Mouse (Mus musculus) MEL (cell line): ENCODE measurements around the gene Sh2d3c. TPM values are rescaled to one million over a fixed set of nuclear protein-coding genes. Genes with fewer than 3 reads are reported as not detected.
A peak's percentile ranks its signal among the peaks of the same experiment; 100 is the strongest.

ENCODE experiments used
- DNase-seq: peaks from one replicate; pipeline ENCODE4 v3.0.0; 2011; ENCODE audit warnings: low read depth, low spot score
- H3K27ac ChIP-seq: 2 replicates; pipeline ENCODE4 v1.5.1; 2012; ENCODE audit warnings: low read depth, mild to moderate bottlenecking, control low read depth, low read length, moderate library complexity; ENCODE audit not compliant: control insufficient read depth
- H3K27me3 ChIP-seq, 2 experiments: fragments of 150-350 bp in 1 of 2; sonication (generic) in 1 of 2; 2 replicates each; pipeline ENCODE4 v1.6.1; 2012; ENCODE audit warnings: low read length in 2 of 2, mild to moderate bottlenecking in 2 of 2, improper control_type of control experiment in 1 of 2, moderate library complexity in 1 of 2; ENCODE audit not compliant: insufficient read depth in 2 of 2, control insufficient read depth in 1 of 2
- H3K36me3 ChIP-seq, 2 experiments: 2 replicates each; pipeline ENCODE4 v1.6.1; 2012 to 2014; ENCODE audit warnings: low read length in 2 of 2, improper control_type of control experiment in 1 of 2, inconsistent platforms in 1 of 2, mild to moderate bottlenecking in 1 of 2; ENCODE audit not compliant: insufficient read depth in 2 of 2, control insufficient read depth in 1 of 2
- H3K4me1 ChIP-seq, 2 experiments: fragments of 150-350 bp in 1 of 2; sonication (generic) in 1 of 2; 2 replicates each; pipeline ENCODE4 v1.6.1; 2012; ENCODE audit warnings: low read length in 2 of 2, improper control_type of control experiment in 1 of 2, mild to moderate bottlenecking in 1 of 2; ENCODE audit not compliant: insufficient read depth in 2 of 2, control insufficient read depth in 1 of 2
- H3K4me3 ChIP-seq, 2 experiments: fragments of 150-350 bp in 1 of 2; sonication (generic) in 1 of 2; 2 replicates each; pipeline ENCODE4 v1.5.1; 2012; ENCODE audit warnings: low read depth in 2 of 2, low read length in 2 of 2, mild to moderate bottlenecking in 2 of 2, moderate library complexity in 2 of 2, control low read depth in 1 of 2, improper control_type of control experiment in 1 of 2; ENCODE audit not compliant: control insufficient read depth in 1 of 2, insufficient read depth in 1 of 2
- H3K79me2 ChIP-seq: 2 replicates; pipeline ENCODE4 v1.6.1; 2012; ENCODE audit warnings: mild to moderate bottlenecking, low read length, moderate library complexity; ENCODE audit not compliant: control insufficient read depth, poor library complexity, insufficient read depth
- H3K9ac ChIP-seq: 2 replicates; pipeline ENCODE4 v1.6.1; 2012; ENCODE audit warnings: low read depth, mild to moderate bottlenecking, control low read depth, low read length, moderate library complexity; ENCODE audit not compliant: control insufficient read depth, poor library complexity, severe bottlenecking
- H3K9me3 ChIP-seq: fragments of 150-350 bp; sonication (generic); replicated peaks from 2 replicates; pipeline ENCODE4 v1.6.1; 2012; ENCODE audit warnings: mild to moderate bottlenecking, low read length, improper control_type of control experiment, moderate library complexity; ENCODE audit not compliant: insufficient read depth
- BHLHE40 ChIP-seq: IDR thresholded peaks from 2 replicates; pipeline ENCODE4 v1.6.1; 2012; ENCODE audit warnings: low read depth, mild to moderate bottlenecking, inconsistent platforms, low read length, improper control_type of control experiment, borderline replicate concordance
- CHD1 ChIP-seq: IDR thresholded peaks from 2 replicates; pipeline ENCODE4 v1.6.1; 2012; ENCODE audit warnings: low read depth, mild to moderate bottlenecking, inconsistent platforms, low read length, improper control_type of control experiment
- CHD2 ChIP-seq: IDR thresholded peaks from 2 replicates; pipeline ENCODE4 v1.6.1; 2011; ENCODE audit warnings: low read length, improper control_type of control experiment
- CTCF ChIP-seq, 3 experiments: IDR thresholded peaks in 2 of 3; conservative IDR thresholded peaks in 1 of 3; 2 replicates each; pipeline ENCODE4 v1.5.1; 2011 to 2012; ENCODE audit warnings: low read length in 3 of 3, low read depth in 2 of 3, mild to moderate bottlenecking in 2 of 3, improper control_type of control experiment in 1 of 3, inconsistent platforms in 1 of 3, mixed read lengths in 1 of 3, moderate library complexity in 1 of 3; ENCODE audit not compliant: control insufficient read depth in 1 of 3, insufficient read depth in 1 of 3, poor library complexity in 1 of 3, severe bottlenecking in 1 of 3
- GATA1 ChIP-seq: IDR thresholded peaks from 2 replicates; pipeline ENCODE4 v1.6.1; 2011; ENCODE audit warnings: low read depth, low read length, improper control_type of control experiment
- HCFC1 ChIP-seq: IDR thresholded peaks from 2 replicates; pipeline ENCODE4 v1.6.1; 2012; ENCODE audit warnings: low read depth, mild to moderate bottlenecking, inconsistent platforms, low read length, improper control_type of control experiment, moderate library complexity
- JUND ChIP-seq: IDR thresholded peaks from 2 replicates; pipeline ENCODE4 v1.6.1; 2011; ENCODE audit warnings: low read depth, mild to moderate bottlenecking, improper control_type of control experiment, low read length
- KAT2A ChIP-seq: conservative IDR thresholded peaks from 2 replicates; pipeline ENCODE4 v1.6.1; 2012; ENCODE audit warnings: low read depth, low read length, improper control_type of control experiment, inconsistent platforms
- MEF2A ChIP-seq: IDR thresholded peaks from 2 replicates; pipeline ENCODE4 v1.6.1; 2014; ENCODE audit warnings: low read depth, mild to moderate bottlenecking, inconsistent platforms, low read length, improper control_type of control experiment; ENCODE audit not compliant: poor library complexity, insufficient replicate concordance, severe bottlenecking; ENCODE audit errors: extremely low read depth
- MYC ChIP-seq: IDR thresholded peaks from 2 replicates; pipeline ENCODE4 v1.6.1; 2011; ENCODE audit warnings: low read depth, mild to moderate bottlenecking, low read length, improper control_type of control experiment, moderate library complexity
- NRF1 ChIP-seq: IDR thresholded peaks from 2 replicates; pipeline ENCODE4 v1.6.1; 2014; ENCODE audit warnings: low read depth, mild to moderate bottlenecking, inconsistent platforms, low read length, improper control_type of control experiment, moderate library complexity; ENCODE audit not compliant: poor library complexity, insufficient read depth, severe bottlenecking
- POLR2A ChIP-seq, 2 experiments: IDR thresholded peaks; 2 replicates each; pipeline ENCODE4 v1.6.1; 2011 to 2012; ENCODE audit warnings: low read length in 2 of 2, mild to moderate bottlenecking in 2 of 2, control low read depth in 1 of 2, improper control_type of control experiment in 1 of 2, low read depth in 1 of 2, moderate library complexity in 1 of 2; ENCODE audit not compliant: control insufficient read depth in 1 of 2, insufficient read depth in 1 of 2, poor library complexity in 1 of 2
- RAD21 ChIP-seq: IDR thresholded peaks from 2 replicates; pipeline ENCODE4 v1.6.1; 2011; ENCODE audit warnings: mild to moderate bottlenecking, low read depth, low read length, improper control_type of control experiment
- RCOR1 ChIP-seq: IDR thresholded peaks from 2 replicates; pipeline ENCODE4 v1.6.1; 2012; ENCODE audit warnings: low read depth, mild to moderate bottlenecking, inconsistent platforms, low read length, improper control_type of control experiment
- SIN3A ChIP-seq: IDR thresholded peaks from 2 replicates; pipeline ENCODE4 v1.6.1; 2012; ENCODE audit warnings: low read length, improper control_type of control experiment, inconsistent platforms
- TAL1 ChIP-seq: IDR thresholded peaks from 2 replicates; pipeline ENCODE4 v1.6.1; 2012; ENCODE audit warnings: mild to moderate bottlenecking, inconsistent platforms, low read length, moderate library complexity, mixed read lengths
- TBP ChIP-seq: IDR thresholded peaks from 2 replicates; pipeline ENCODE4 v1.8.0; 2011; ENCODE audit warnings: low read depth, low read length, improper control_type of control experiment
- TCF12 ChIP-seq: IDR thresholded peaks from 2 replicates; pipeline ENCODE4 v1.6.1; 2014; ENCODE audit warnings: low read depth, mild to moderate bottlenecking, inconsistent platforms, low read length, improper control_type of control experiment, moderate library complexity
- UBTF ChIP-seq: IDR thresholded peaks from 2 replicates; pipeline ENCODE4 v1.6.1; 2012; ENCODE audit warnings: low read depth, mild to moderate bottlenecking, inconsistent platforms, low read length, improper control_type of control experiment, moderate library complexity, borderline replicate concordance; ENCODE audit not compliant: insufficient read depth
- USF1 ChIP-seq: IDR thresholded peaks from 2 replicates; pipeline ENCODE4 v1.6.1; 2014; ENCODE audit warnings: low read depth, mild to moderate bottlenecking, inconsistent platforms, low read length, improper control_type of control experiment, moderate library complexity
- ZC3H11A ChIP-seq: IDR thresholded peaks from 2 replicates; pipeline ENCODE4 v1.6.1; 2012; ENCODE audit warnings: low read depth, mild to moderate bottlenecking, inconsistent platforms, low read length, improper control_type of control experiment
- ZNF384 ChIP-seq: IDR thresholded peaks from 2 replicates; pipeline ENCODE4 v1.6.1; 2012; ENCODE audit warnings: low read depth, mild to moderate bottlenecking, inconsistent platforms, low read length, improper control_type of control experiment
- polyA plus RNA-seq, 2 experiments: library from polyadenylated mRNA; stranded (reverse) in 1 of 2; unstranded in 1 of 2; fragments of >175 nt in 1 of 2; fragments of >200 nt in 1 of 2; gene quantifications; 2 replicates each; pipeline versions ENCODE4 v1.2.1 to v1.2.4; 2012; ENCODE audit warnings: low replicate concordance in 2 of 2, low read depth in 1 of 2; ENCODE audit not compliant: insufficient read length in 2 of 2, insufficient read depth in 1 of 2, missing spikeins in 1 of 2
- total RNA-seq: library from RNA; depleted of rRNA; stranded (reverse); fragments of 300-350 nt; gene quantifications from 2 replicates; pipeline ENCODE4 v1.2.3, GENCODE M21; 2012

Gene Sh2d3c
- total and polyA plus RNA-seq, 3 experiments: 0.19 to 0.43 TPM; not detected in 1

DNA sequence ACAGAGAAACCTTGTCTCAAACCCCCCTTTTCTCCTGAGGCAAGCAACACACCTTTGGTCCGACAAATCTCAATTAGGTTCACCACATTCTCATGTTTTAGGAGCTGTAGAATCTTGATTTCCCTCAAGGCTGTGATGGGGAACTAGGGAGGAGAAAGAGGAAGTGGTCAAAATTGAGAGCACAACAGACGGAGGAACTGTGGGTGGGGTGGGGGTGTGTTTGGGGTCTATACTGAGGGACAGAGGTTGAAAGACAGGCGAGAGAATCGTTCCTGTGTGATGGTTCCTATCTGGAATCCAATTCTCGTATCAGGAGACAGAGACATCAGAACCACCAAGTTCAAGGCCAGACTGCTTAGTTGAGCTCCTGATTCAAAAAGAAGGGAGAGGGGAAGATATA lies 10.4 kb upstream of the Sh2d3c start (continued):
- TF ChIP-seq GATA1 (peak; percentile 29; the same call in 1 of the 2 replicates), SIN3A (peak; percentile 39; the same call in 1 of the 2 replicates), RCOR1 (peak; percentile 87)

DNA sequence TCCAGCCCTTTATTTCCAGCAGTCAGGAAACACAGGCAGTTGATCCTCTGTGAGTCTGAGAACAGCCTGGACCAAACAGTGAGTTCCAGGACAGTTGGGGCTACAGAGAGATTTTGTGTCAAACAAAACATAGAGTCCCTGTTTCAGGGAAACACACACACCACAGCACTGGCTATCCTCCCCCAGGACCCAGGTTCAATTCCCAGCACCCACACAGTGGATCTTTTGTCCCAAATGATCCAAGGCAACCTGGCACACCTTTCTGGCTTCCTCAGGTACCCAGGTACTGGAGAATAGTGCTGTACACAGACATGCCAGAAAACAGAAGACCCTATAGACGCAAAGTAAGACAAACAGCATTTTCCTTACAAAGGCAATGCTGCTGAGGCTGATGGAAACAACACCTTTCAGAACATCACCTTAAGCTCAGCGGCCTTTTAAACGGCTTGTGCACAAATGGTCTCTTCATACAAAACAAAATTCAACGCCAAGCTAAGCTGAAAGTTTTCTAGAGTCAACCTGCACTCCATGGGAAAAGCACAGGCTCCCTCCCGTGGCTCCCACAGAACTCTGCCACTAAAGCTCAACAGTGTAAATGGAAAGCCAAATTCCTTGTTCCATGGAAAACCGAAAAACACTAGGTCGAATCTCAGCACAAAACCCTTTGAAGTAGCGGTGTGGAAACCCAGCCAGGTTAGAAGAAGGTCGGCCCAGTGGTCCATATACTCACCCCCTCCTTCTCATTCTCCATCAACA lies 9.4 kb upstream of the Sh2d3c start:
- peaks cover 14 to 33% of the 10 kb centered on the region in 2 experiments for H3K4me1 ChIP-seq
- no peaks in the 10 kb centered on the region for H3K27me3 ChIP-seq
- peaks cover 10 to 34% of the 10 kb centered on the region in 2 experiments for H3K36me3 ChIP-seq
- no peak for DNase-seq
- peak overlapping the region; percentile 98 to 99 for H3K4me3 ChIP-seq
- H3K9ac ChIP-seq: peak overlapping the region; percentile 95
- H3K79me2 ChIP-seq: peaks cover 34% of the 10 kb centered on the region
- no peaks in the 10 kb centered on the region for H3K9me3 ChIP-seq
- no peak for TF ChIP-seq RCOR1
- no peak for TF ChIP-seq KAT2A
- no peak for TF ChIP-seq NRF1
- TF ChIP-seq CHD1: no peak
- no peak for TF ChIP-seq BHLHE40
- TF ChIP-seq MEF2A: no peak
- H3K27ac ChIP-seq: peak overlapping the region; percentile 79

DNA sequence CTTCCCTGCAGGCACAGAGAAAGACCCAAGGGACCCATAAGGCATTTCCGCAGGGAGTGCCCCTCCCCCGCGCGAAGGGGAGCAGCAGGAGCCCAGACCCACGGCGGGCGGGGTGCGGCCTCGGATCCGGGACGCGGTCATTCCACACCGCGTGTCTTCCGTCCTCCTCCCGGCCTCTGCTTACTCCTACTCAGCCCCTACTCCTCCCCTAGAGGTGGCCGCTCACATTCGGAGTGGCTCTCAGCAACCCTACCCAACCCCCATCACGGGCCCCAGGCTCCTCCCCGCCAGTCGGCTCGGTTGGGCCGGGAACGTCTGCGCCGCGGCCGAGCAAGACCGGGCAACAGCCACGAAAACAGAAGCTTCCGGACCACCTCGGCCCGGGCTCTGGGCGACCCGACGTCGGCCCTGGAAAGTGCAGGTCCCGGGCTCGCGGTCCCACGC lies 8.7 kb upstream of the Sh2d3c start:
- DNase-seq: peak; percentile 69
- H3K9me3 ChIP-seq: no peaks in the 10 kb centered on the region

DNA sequence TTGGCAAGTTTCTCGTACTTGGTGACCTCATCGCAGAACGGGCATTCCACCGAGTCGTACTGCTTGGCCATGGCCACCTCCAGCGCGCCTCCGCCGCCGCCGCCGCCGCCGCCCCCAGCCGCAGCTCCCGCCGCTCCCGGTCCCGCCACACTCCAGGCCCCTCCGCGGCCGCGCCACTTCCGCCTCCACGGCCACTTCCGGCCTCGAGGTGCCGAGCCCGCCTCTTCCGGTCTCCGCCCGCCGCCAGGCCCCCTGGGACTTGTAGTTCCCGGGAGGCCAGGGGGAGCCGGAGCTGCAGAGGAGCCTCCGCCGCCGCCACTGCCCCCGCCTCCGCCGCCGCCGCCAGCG lies 8.3 kb upstream of the Sh2d3c start:
- Histone ChIP-seq H3K27me3 (no peaks in the 10 kb centered on the region), H3K36me3 (peaks cover 5 to 34% of the 10 kb centered on the region in 2 experiments), H3K79me2 (peaks cover 34% of the 10 kb centered on the region), H3K4me3 (peak overlapping the region; percentile 98 to 99), H3K9me3 (no peaks in the 10 kb centered on the region), H3K27ac (peak overlapping the region; percentile 79), H3K9ac (peak overlapping the region; percentile 95), H3K4me1 (peaks cover 14 to 33% of the 10 kb centered on the region in 2 experiments)
- DNase-seq: peak; percentile 94
- TF ChIP-seq RAD21 (no peak), JUND (no peak), MYC (no peak), HCFC1 (peak; percentile 92), ZNF384 (no peak), CHD2 (no peak), UBTF (no peak), TAL1 (no peak), TCF12 (peak; percentile 49; the same call in 1 of the 2 replicates), TBP (no peak), SIN3A (peak; percentile 67; the same call in 1 of the 2 replicates), ZC3H11A (no peak), POLR2A (IDR thresholded peaks at IDR 0.05; ENCODE audit: control insufficient read depth in 1 of 2, insufficient read depth in 1 of 2, low read depth in 1 of 2, low read length in 2 of 2, poor library complexity in 1 of 2) (peak in 1 of 2 experiments; percentile 59; a peak in 2 of 4 replicates), USF1 (peak; percentile 69)

More for the DNA sequence above, 8.7 kb upstream of the Sh2d3c start:
- Histone ChIP-seq H3K36me3 (peaks cover 5 to 34% of the 10 kb centered on the region in 2 experiments), H3K27ac (peak overlapping the region; percentile 79), H3K79me2 (peaks cover 34% of the 10 kb centered on the region), H3K9ac (peak overlapping the region; percentile 95), H3K4me3 (peak overlapping the region; percentile 98 to 99), H3K4me1 (peaks cover 14 to 33% of the 10 kb centered on the region in 2 experiments), H3K27me3 (no peaks in the 10 kb centered on the region)
- TF ChIP-seq SIN3A (0 out of 2 replicates have a peak, but pooled peaks have one; percentile 20), CTCF (IDR thresholded peaks at IDR 0.05 in 2 of 3, conservative IDR thresholded peaks at IDR 0.05 in 1 of 3; ENCODE audit: control insufficient read depth in 1 of 3, insufficient read depth in 1 of 3, low read depth in 2 of 3, low read length in 3 of 3, poor library complexity in 1 of 3, severe bottlenecking in 1 of 3) (no peak)
